Mouse (Mus musculus) lung, embryonic 16.5 days (tissue): Measurements from ENCODE around the gene Zmynd8. TPM values are rescaled to one million over a fixed set of nuclear protein-coding genes. Genes with fewer than 3 reads are reported as not detected.

Source experiments
- ATAC-seq: fragments of 200-750 bp; cut with Nextera tagmentation; 2 replicates; pipeline ENCODE4 v1.8.0; 2017; ENCODE audit warnings: low read depth, mild to moderate bottlenecking, moderate library complexity
- H3K27ac ChIP-seq: fragments of 300-500 bp; sonication (generic); 2 replicates; pipeline ENCODE4 v1.5.1; 2014; ENCODE audit warnings: mild to moderate bottlenecking, control low read depth, low read length
- H3K27me3 ChIP-seq: fragments of 300-500 bp; sonication (generic); 2 replicates; pipeline ENCODE4 v1.6.1; 2014; ENCODE audit warnings: low read depth, low read length, mixed read lengths; ENCODE audit not compliant: control insufficient read depth, insufficient read depth
- H3K36me3 ChIP-seq: fragments of 300-500 bp; sonication (generic); 2 replicates; pipeline ENCODE4 v1.6.1; 2014; ENCODE audit warnings: low read length; ENCODE audit not compliant: control insufficient read depth, insufficient read depth
- H3K4me1 ChIP-seq: fragments of 300-500 bp; sonication (generic); replicated peaks from 2 replicates; pipeline ENCODE4 v1.6.1; 2014; ENCODE audit warnings: low read length, mixed read lengths; ENCODE audit not compliant: control insufficient read depth, insufficient read depth
- H3K4me2 ChIP-seq: fragments of 300-500 bp; sonication (generic); 2 replicates; pipeline ENCODE4 v1.6.1; 2014; ENCODE audit warnings: low read depth, low read length, control low read depth
- H3K4me3 ChIP-seq: fragments of 300-500 bp; sonication (generic); 2 replicates; pipeline ENCODE4 v1.5.1; 2014; ENCODE audit warnings: mild to moderate bottlenecking, low read length, control low read depth
- H3K9ac ChIP-seq: fragments of 300-500 bp; sonication (generic); 2 replicates; pipeline ENCODE4 v1.6.1; 2014; ENCODE audit warnings: low read length, control low read depth
- H3K9me3 ChIP-seq: fragments of 300-500 bp; sonication (generic); 2 replicates; pipeline ENCODE4 v1.6.1; 2016; ENCODE audit warnings: low read length; ENCODE audit not compliant: control insufficient read depth
- WGBS: fragments of 180-500 bp; shearing (Covaris S2); extraction: QIAGEN DNeasy Blood & Tissue Kit; methylation state at CpG from one replicate; pipeline ENCODE4 v1.1.7; 2014; 5-methylcytosine and 5-hydroxymethylcytosine counted together
- polyA plus RNA-seq: library from polyadenylated mRNA; unstranded; fragments of >200 nt; fragmentation: Nextera tagmentation; extraction: Ambion mirVana; gene quantifications from 2 replicates; pipeline ENCODE4 v1.2.1, GENCODE M21; 2015

Gene Zmynd8
- polyA plus RNA-seq, 1 experiment from 2014 or later, result 48.7 TPM

GRCm38 (mm10) chr2:165867549-165867948 is 31.3 kb downstream of the Zmynd8 start:
- no peak overlapping the region for H3K4me2 ChIP-seq
- H3K4me1 ChIP-seq, result peaks cover 46% of the 10 kb centered on the region
- 76% methylated on average over 9 of the region's 9 CpGs for WGBS
- H3K27ac ChIP-seq, result no peak overlapping the region
- H3K9me3 ChIP-seq, result no peaks in the 10 kb centered on the region
- peaks cover 3% of the 10 kb centered on the region; the same call in 1 of the 2 replicates for H3K36me3 ChIP-seq
- no peak for ATAC-seq
- no peaks in the 10 kb centered on the region for H3K27me3 ChIP-seq
- H3K4me3 ChIP-seq, result no peak overlapping the region
- no peak overlapping the region for H3K9ac ChIP-seq

GRCm38 (mm10) chr2:165866951-165867387 is 31.8 kb downstream of the Zmynd8 start:
- Histone ChIP-seq H3K4me1 (peaks cover 46% of the 10 kb centered on the region), H3K9me3 (no peaks in the 10 kb centered on the region), H3K27me3 (no peaks in the 10 kb centered on the region), H3K27ac (peak overlapping the region; percentile 68), H3K36me3 (peaks cover 4% of the 10 kb centered on the region; the same call in 1 of the 2 replicates), H3K4me3 (no peak overlapping the region), H3K4me2 (no peak overlapping the region), H3K9ac (0 out of 2 replicates have a peak overlapping the region, but pooled peaks have one; percentile 5)
- 38% methylated on average over 12 of the region's 12 CpGs for WGBS
- peak; percentile 46 for ATAC-seq

DNA sequence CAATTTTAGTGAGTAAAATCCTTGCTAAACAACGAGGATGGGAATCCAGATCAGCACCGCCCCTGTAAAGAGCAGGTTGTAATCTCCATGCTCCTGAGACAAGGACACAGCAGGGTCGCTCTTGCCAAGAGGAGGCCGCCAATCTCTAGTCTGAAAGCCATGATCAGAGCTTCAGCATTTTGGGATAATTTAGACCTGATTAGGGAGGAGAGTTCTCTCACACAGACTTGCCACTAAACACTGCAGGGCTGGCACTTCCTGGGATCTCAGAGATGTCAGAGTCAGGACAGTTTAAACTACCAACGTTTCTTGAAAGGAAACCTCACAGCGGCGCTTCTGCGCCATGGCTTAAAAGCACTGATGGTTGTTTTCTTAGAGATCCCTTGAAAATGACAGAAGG is 32.4 kb downstream of the Zmynd8 start:
- Histone ChIP-seq H3K9me3 (no peaks in the 10 kb centered on the region), H3K9ac (no peak overlapping the region), H3K4me1 (peaks cover 46% of the 10 kb centered on the region), H3K36me3 (peaks cover 7% of the 10 kb centered on the region; the same call in 1 of the 2 replicates), H3K4me3 (no peak overlapping the region), H3K27ac (peak overlapping the region; percentile 31; the same call in 1 of the 2 replicates), H3K27me3 (no peaks in the 10 kb centered on the region), H3K4me2 (no peak overlapping the region)
- ATAC-seq, result no peak
- 60% methylated on average over 8 of the region's 8 CpGs for WGBS

GRCm38 (mm10) chr2:165864769-165865168 is 34.0 kb downstream of the Zmynd8 start:
- Histone ChIP-seq H3K27ac (peak overlapping the region; percentile 43; the same call in 1 of the 2 replicates), H3K4me3 (no peak overlapping the region), H3K9ac (no peak overlapping the region), H3K36me3 (peaks cover 4% of the 10 kb centered on the region; the same call in 1 of the 2 replicates), H3K4me1 (peaks cover 44% of the 10 kb centered on the region), H3K9me3 (no peaks in the 10 kb centered on the region), H3K4me2 (no peak overlapping the region), H3K27me3 (no peaks in the 10 kb centered on the region)
- ATAC-seq, result no peak
- 52% methylated on average over 3 of the region's 3 CpGs for WGBS

DNA sequence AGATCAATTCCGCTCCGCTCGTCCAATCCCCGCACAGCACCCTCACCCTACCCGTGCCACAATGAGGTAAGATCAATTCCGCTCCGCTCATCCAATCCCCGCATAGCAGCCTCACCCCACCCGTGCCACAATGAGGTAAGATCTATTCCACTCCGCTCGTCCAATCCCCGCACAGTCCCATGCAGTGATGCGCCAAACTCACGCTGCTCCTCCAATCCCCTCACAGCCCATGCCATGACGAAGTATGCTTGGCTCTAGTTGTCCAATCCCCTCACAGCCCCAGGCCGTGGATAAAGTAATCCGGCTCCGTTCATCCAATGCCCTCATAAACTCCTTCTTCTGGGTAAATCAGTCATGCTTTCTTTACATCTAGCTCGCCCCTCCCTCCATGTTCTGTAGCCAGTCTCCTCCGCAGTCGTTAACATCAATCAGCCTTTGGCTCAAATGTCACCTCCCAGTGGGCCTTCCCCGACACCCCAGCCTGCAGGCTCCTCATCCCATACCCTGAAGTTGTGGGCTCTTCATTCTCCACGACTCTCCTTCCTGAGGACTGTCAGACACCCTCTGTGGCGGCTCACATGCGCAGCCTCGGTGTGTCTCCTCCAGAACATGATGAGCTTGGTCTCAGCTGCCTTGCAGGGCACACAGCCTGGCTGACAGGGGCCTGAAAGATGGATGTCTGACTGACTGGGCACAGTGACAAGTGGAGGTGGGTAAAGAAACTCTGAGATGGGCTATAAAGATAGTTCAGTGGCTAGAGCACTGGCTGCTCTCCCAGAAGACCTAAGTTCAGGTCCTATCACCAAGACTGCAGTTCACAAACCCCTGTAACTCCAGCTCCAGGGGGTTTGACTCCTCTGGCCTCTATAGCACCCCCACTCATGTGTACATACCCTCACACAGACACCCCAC is 36.9 kb downstream of the Zmynd8 start:
- H3K9me3 ChIP-seq, result no peaks in the 10 kb centered on the region
- peaks cover 4% of the 10 kb centered on the region; the same call in 1 of the 2 replicates for H3K36me3 ChIP-seq
- no peak overlapping the region for H3K4me3 ChIP-seq
- ATAC-seq, result no peak
- no peaks in the 10 kb centered on the region for H3K27me3 ChIP-seq
- H3K27ac ChIP-seq, result no peak overlapping the region
- no peak overlapping the region; the same call in 1 of the 2 replicates for H3K9ac ChIP-seq
- 83% methylated on average over 26 of the region's 26 CpGs for WGBS
- H3K4me1 ChIP-seq, result peaks cover 55% of the 10 kb centered on the region
- no peak overlapping the region for H3K4me2 ChIP-seq

DNA sequence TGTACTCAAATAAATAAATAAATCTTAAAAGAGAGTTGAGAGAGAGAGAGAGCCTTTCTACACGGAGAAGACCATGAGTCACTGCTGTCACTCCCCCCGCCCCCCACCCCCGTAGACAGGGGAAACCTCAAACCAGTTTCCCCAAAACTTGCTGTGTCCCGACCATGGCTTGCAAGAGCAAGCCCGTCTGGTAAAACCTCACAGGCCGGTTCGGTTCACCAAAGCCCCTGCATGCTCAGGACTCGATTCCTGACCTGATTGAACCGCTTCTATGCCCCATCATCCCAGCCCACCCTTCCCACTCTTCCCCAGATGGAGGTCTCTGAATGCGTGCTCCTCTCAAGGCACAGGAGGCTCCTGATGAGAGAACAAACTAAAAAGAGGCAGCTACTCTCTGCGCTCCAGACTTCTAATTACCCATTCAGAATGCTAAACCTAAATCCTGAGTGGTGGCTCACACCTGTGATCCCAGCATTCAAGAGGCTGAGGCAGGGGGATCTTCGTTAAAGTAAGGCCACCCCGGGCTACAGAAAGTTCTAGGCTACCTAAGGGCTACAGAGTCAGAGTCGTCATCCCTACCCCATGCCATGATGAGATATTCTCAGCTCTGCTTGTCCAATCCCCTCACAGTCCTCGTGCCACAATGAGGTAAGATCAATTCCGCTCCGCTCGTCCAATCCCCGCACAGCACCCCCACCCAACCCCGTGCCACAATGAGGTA is 37.7 kb downstream of the Zmynd8 start:
- peaks cover 58% of the 10 kb centered on the region for H3K4me1 ChIP-seq

GRCm38 (mm10) chr2:165860447-165860846 is 38.4 kb downstream of the Zmynd8 start:
- peak overlapping the region; percentile 98; the same call in 1 of the 2 replicates for H3K27ac ChIP-seq
- H3K27me3 ChIP-seq, result no peaks in the 10 kb centered on the region
- H3K36me3 ChIP-seq, result peaks cover 4% of the 10 kb centered on the region; the same call in 1 of the 2 replicates
- H3K9me3 ChIP-seq, result no peaks in the 10 kb centered on the region
- no peak overlapping the region for H3K4me3 ChIP-seq
- H3K4me1 ChIP-seq, result peaks cover 65% of the 10 kb centered on the region
- WGBS, result over 99% methylated on average over 6 of the region's 6 CpGs
- H3K9ac ChIP-seq, result no peak overlapping the region
- no peak for ATAC-seq
- H3K4me2 ChIP-seq, result no peak overlapping the region

More for the DNA sequence above, 37.7 kb downstream of the Zmynd8 start:
- no peak overlapping the region for H3K9ac ChIP-seq
- ATAC-seq, result no peak
- 91% methylated on average over 20 of the region's 20 CpGs for WGBS
- H3K9me3 ChIP-seq, result no peaks in the 10 kb centered on the region
- no peak overlapping the region for H3K4me3 ChIP-seq
- no peak overlapping the region for H3K4me2 ChIP-seq
- no peak overlapping the region for H3K27ac ChIP-seq
- peaks cover 4% of the 10 kb centered on the region; the same call in 1 of the 2 replicates for H3K36me3 ChIP-seq
- no peaks in the 10 kb centered on the region for H3K27me3 ChIP-seq

DNA sequence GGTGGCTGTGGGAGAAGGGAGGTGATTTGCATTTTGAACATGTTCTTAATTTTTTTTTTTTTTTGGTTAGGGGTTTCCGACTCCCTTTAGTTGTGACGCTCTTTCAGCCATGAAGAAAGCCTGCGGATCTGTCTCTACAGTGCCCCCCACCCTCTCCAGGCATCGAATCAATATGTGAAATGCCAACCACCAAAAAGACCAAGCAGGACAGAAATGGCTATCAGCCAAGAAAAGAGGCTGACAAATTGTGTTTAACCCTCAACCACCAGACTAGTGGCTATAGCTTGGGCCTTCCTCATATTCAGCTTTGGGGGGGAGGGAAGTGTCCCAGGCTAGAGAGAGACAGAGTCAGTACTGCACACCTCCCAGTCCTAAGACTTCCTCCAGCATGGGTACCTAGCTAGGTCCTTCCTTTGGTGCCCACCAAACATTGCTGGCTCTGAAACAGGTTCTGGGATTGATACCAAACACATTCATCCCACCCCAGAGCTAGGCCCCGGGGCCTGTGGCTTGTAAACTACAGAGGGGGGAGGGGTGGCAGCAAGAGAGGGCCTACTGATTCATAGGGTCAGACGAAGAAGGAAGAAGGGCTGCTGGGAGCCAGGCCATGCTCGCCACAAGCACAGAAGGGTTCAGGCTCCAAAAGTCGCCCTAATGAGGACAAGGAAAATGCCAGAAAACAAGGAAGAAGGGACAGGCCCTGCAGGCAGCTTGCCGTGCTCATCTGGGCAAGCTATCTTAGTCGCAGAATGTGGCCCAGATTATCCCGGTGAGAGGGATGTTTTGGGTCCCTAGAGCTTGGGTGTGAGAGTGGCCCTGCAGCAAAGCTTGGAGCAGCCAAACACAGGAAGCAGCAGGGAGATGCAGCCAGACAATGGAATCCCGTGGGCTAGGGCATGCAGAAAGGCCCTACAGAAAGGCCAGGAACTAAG is 40.1 kb downstream of the Zmynd8 start:
- peaks cover 66% of the 10 kb centered on the region for H3K4me1 ChIP-seq
- no peak for ATAC-seq
- no peaks in the 10 kb centered on the region for H3K27me3 ChIP-seq
- H3K27ac ChIP-seq, result peak overlapping the region; percentile 98
- no peaks in the 10 kb centered on the region for H3K9me3 ChIP-seq
- 19% methylated on average over 12 of the region's 12 CpGs for WGBS
- no peak overlapping the region for H3K4me3 ChIP-seq
- peak overlapping the region; percentile 66 for H3K9ac ChIP-seq
- peak overlapping the region; percentile 48 for H3K4me2 ChIP-seq
- H3K36me3 ChIP-seq, result peaks cover 4% of the 10 kb centered on the region; the same call in 1 of the 2 replicates
